Mouse (Mus musculus) limb, embryonic 14.5 days (tissue): ENCODE data around the gene Olr1. TPM values are rescaled to one million over a fixed set of nuclear protein-coding genes. Genes with fewer than 3 reads are reported as not detected.

Source experiments
- ATAC-seq: fragments of 200-750 bp; cut with Nextera tagmentation; 2 replicates; pipeline ENCODE4 v1.8.0; 2017; ENCODE audit warnings: low read depth, moderate number of reproducible peaks, moderate TSS enrichment; ENCODE audit not compliant: low FRiP score
- DNase-seq: peaks from one replicate; pipeline ENCODE4 v3.0.0-alpha.2; 2015; ENCODE audit warnings: low spot score
- H3K27ac ChIP-seq: fragments of 300-500 bp; sonication (generic); replicated peaks from 2 replicates; pipeline ENCODE4 v1.5.1; 2014; ENCODE audit warnings: low read depth, mild to moderate bottlenecking, low read length, moderate library complexity, mixed read lengths
- H3K27me3 ChIP-seq: fragments of 300-500 bp; sonication (generic); 2 replicates; pipeline ENCODE4 v1.6.1; 2014; ENCODE audit warnings: low read length, mixed read lengths; ENCODE audit not compliant: control insufficient read depth, insufficient read depth
- H3K36me3 ChIP-seq: fragments of 300-500 bp; sonication (generic); 2 replicates; pipeline ENCODE4 v1.6.1; 2014; ENCODE audit warnings: mild to moderate bottlenecking, low read length, moderate library complexity, mixed read lengths; ENCODE audit not compliant: control insufficient read depth, insufficient read depth
- H3K4me1 ChIP-seq: fragments of 300-500 bp; sonication (generic); 2 replicates; pipeline ENCODE4 v1.6.1; 2014; ENCODE audit warnings: antibody characterized with exemption, low read length, mixed read lengths; ENCODE audit not compliant: control insufficient read depth, insufficient read depth
- H3K4me2 ChIP-seq: fragments of 300-500 bp; sonication (generic); replicated peaks from 2 replicates; pipeline ENCODE4 v1.6.1; 2014; ENCODE audit warnings: low read depth, mild to moderate bottlenecking, low read length, moderate library complexity; ENCODE audit not compliant: severe bottlenecking
- H3K4me3 ChIP-seq: fragments of 300-500 bp; sonication (generic); replicated peaks from 2 replicates; pipeline ENCODE4 v1.5.1; 2014; ENCODE audit warnings: low read length
- H3K9ac ChIP-seq: fragments of 300-500 bp; sonication (generic); 2 replicates; pipeline ENCODE4 v1.6.1; 2014; ENCODE audit warnings: mild to moderate bottlenecking, low read depth, low read length, moderate library complexity; ENCODE audit not compliant: severe bottlenecking
- H3K9me3 ChIP-seq: fragments of 300-500 bp; sonication (generic); 2 replicates; pipeline ENCODE4 v1.6.1; 2016; ENCODE audit warnings: low read length; ENCODE audit not compliant: control insufficient read depth
- POLR2A ChIP-seq: fragments of 200-500 bp; IDR thresholded peaks from 2 replicates; pipeline ENCODE4 v1.8.0; 2012; ENCODE audit warnings: inconsistent platforms, mild to moderate bottlenecking, moderate library complexity, borderline replicate concordance; ENCODE audit not compliant: insufficient read depth, insufficient read length; ENCODE audit errors: extremely low read depth
- WGBS: fragments of 180-500 bp; shearing (Covaris S2); extraction: QIAGEN DNeasy Blood & Tissue Kit; methylation state at CpG from one replicate; pipeline ENCODE4 v1.1.7; 2014; 5-methylcytosine and 5-hydroxymethylcytosine counted together
- polyA plus RNA-seq, 2 experiments: library from polyadenylated mRNA; depleted of rRNA in 1 of 2; stranded (reverse) in 1 of 2; unstranded in 1 of 2; fragments of >200 nt; fragmentation: Nextera tagmentation in 1 of 2; extraction: Ambion mirVana in 1 of 2; gene quantifications; 2 replicates each; pipeline versions ENCODE4 v1.2.1 to v1.2.3; 2012 to 2014

Olr1 gene
- polyA plus RNA-seq, 2 experiments: 0.10 TPM; not detected in 1

- Histone ChIP-seq H3K27ac (no peak overlapping the region), H3K36me3 (peaks cover 49% of the 10 kb centered on the region), H3K4me2 (no peak overlapping the region), H3K4me3 (no peak overlapping the region), H3K9ac (no peak overlapping the region), H3K4me1 (no peaks in the 10 kb centered on the region), H3K9me3 (no peaks in the 10 kb centered on the region), H3K27me3 (no peaks in the 10 kb centered on the region)
- DNase-seq (no peak), ATAC-seq (no peak)
- 80% methylated on average over 9 of the region's 9 CpGs for WGBS
- TF ChIP-seq POLR2A: no peak
Observed at GRCm38 (mm10) chr6:129541931-129542330, 35.0 kb upstream of the Olr1 start.

- no peak overlapping the region for H3K27ac ChIP-seq
- no peak overlapping the region for H3K9ac ChIP-seq
- H3K4me3 ChIP-seq: no peak overlapping the region
- 81% methylated on average over 6 of the region's 6 CpGs for WGBS
- no peaks in the 10 kb centered on the region for H3K27me3 ChIP-seq
- no peak for TF ChIP-seq POLR2A
- ATAC-seq (no peak), DNase-seq (no peak)
- peaks cover 14% of the 10 kb centered on the region for H3K4me1 ChIP-seq
- no peaks in the 10 kb centered on the region for H3K9me3 ChIP-seq
- H3K36me3 ChIP-seq: peaks cover 49% of the 10 kb centered on the region
- H3K4me2 ChIP-seq: no peak overlapping the region
Observed at GRCm38 (mm10) chr6:129538555-129538954, 31.6 kb upstream of the Olr1 start.

GRCm38 (mm10) chr6:129535723-129536122 lies 28.8 kb upstream of the Olr1 start:
- Histone ChIP-seq H3K27ac (no peak overlapping the region), H3K4me2 (no peak overlapping the region), H3K36me3 (peaks cover 35% of the 10 kb centered on the region), H3K9me3 (no peaks in the 10 kb centered on the region), H3K27me3 (no peaks in the 10 kb centered on the region), H3K9ac (no peak overlapping the region), H3K4me3 (no peak overlapping the region), H3K4me1 (peaks cover 14% of the 10 kb centered on the region)
- no peak for TF ChIP-seq POLR2A
- no peak for DNase-seq
- WGBS: 83% methylated on average over 4 of the region's 4 CpGs
- ATAC-seq: no peak

- DNase-seq: no peak
- TF ChIP-seq POLR2A: no peak
- no peak overlapping the region for H3K27ac ChIP-seq
- H3K4me3 ChIP-seq: peak overlapping the region; percentile 68
- peaks cover 25% of the 10 kb centered on the region for H3K36me3 ChIP-seq
- H3K27me3 ChIP-seq: no peaks in the 10 kb centered on the region
- H3K4me2 ChIP-seq: peak overlapping the region; percentile 89
- peak overlapping the region; percentile 65 for H3K9ac ChIP-seq
- H3K4me1 ChIP-seq: peaks cover 14% of the 10 kb centered on the region
- H3K9me3 ChIP-seq: no peaks in the 10 kb centered on the region
- WGBS: 46% methylated on average over 4 of the region's 4 CpGs
- no peak for ATAC-seq
Observed at GRCm38 (mm10) chr6:129534627-129535190, 27.7 kb upstream of the Olr1 start.

GRCm38 (mm10) chr6:129534057-129534456 lies 27.1 kb upstream of the Olr1 start:
- H3K27me3 ChIP-seq: no peaks in the 10 kb centered on the region
- peaks cover 18% of the 10 kb centered on the region for H3K36me3 ChIP-seq
- TF ChIP-seq POLR2A: no peak
- peak; percentile 20 for DNase-seq
- 16% methylated on average over 9 of the region's 9 CpGs for WGBS
- H3K4me2 ChIP-seq: peak overlapping the region; percentile 89
- H3K27ac ChIP-seq: no peak overlapping the region
- H3K4me3 ChIP-seq: peak overlapping the region; percentile 68
- no peaks in the 10 kb centered on the region for H3K9me3 ChIP-seq
- peaks cover 14% of the 10 kb centered on the region for H3K4me1 ChIP-seq
- H3K9ac ChIP-seq: peak overlapping the region; percentile 65
- no peak for ATAC-seq
